In genomic region chr7:141440613-141441012, GRCm38 (mm10) we compare ENCODE assay signal across 10 mouse cellular contexts. TPM values are rescaled to one million over a fixed set of nuclear protein-coding genes. Genes with fewer than 3 reads are reported as not detected.
A peak's percentile ranks its signal among the peaks of the same experiment; 100 is the strongest.
DNase-seq lines count a peak whose midpoint lies in the region; ATAC-seq and TF ChIP-seq lines count a peak whose summit lies in the region.
"Had no signal": no experiment of that assay in that cellular context is flagged by ENCODE, and none has a peak within 500 bp of the region (broad histone marks: within the 10 kb centered on the region; RNA-seq: fewer than 3 reads in every experiment).

No protein-coding gene starts in this region.

- ATAC-seq in forebrain, embryonic 15.5 days (replicated peaks), result no peak
- ATAC-seq in neural tube, embryonic 13.5 days (ENCODE audit: low read depth), result no peak
- no peak for ATAC-seq in heart, embryonic 12.5 days (ENCODE audit: insufficient number of reproducible peaks, low FRiP score)
- no peak for ATAC-seq in erythroid progenitor cell, adult 5-6 weeks (replicated peaks; ENCODE audit: low FRiP score, poor library complexity, severe bottlenecking)
- ATAC-seq: Patski had no signal

- no peak overlapping the region for H3K9ac ChIP-seq in forebrain, embryonic 15.5 days (replicated peaks)
- peak overlapping the region; percentile 26; the same call in 1 of the 2 replicates for H3K9ac ChIP-seq in neural tube, embryonic 13.5 days
- H3K9ac ChIP-seq in heart, embryonic 12.5 days, result no peak overlapping the region
- H3K9ac ChIP-seq: heart, embryonic 15.5 days had no signal

- no peak for TF ChIP-seq POLR2A in cerebellum, adult 2 months (IDR thresholded peaks at IDR 0.05; ENCODE audit: borderline replicate concordance, insufficient read depth, low read length)

- peaks cover 51% of the 10 kb centered on the region for H3K36me3 ChIP-seq in forebrain, embryonic 10.5 days (replicated peaks)
- no peaks in the 10 kb centered on the region for H3K36me3 ChIP-seq in forebrain, embryonic 15.5 days
- no peaks in the 10 kb centered on the region; the same call in 1 of the 2 replicates for H3K36me3 ChIP-seq in neural tube, embryonic 13.5 days
- peaks cover 32% of the 10 kb centered on the region for H3K36me3 ChIP-seq in heart, embryonic 12.5 days

- 0 out of 2 replicates have a peak overlapping the region, but pooled peaks have one; percentile 3 for H3K27ac ChIP-seq in forebrain, embryonic 10.5 days
- H3K27ac ChIP-seq in forebrain, embryonic 15.5 days (replicated peaks), result no peak overlapping the region
- no peak overlapping the region for H3K27ac ChIP-seq in neural tube, embryonic 13.5 days (replicated peaks)
- no peak overlapping the region for H3K27ac ChIP-seq in cerebellum, adult 2 months (ENCODE audit: insufficient read depth, low read length)
- no peak overlapping the region for H3K27ac ChIP-seq in heart, embryonic 12.5 days (ENCODE audit: poor library complexity, severe bottlenecking)
- H3K27ac ChIP-seq: heart, embryonic 15.5 days had no signal

- 39% methylated on average over 6 of the region's 6 CpGs for WGBS in forebrain, embryonic 10.5 days
- WGBS in forebrain, embryonic 15.5 days, result 23% methylated on average over 6 of the region's 6 CpGs
- WGBS in neural tube, embryonic 13.5 days, result 24% methylated on average over 6 of the region's 6 CpGs
- 18% methylated on average over 6 of the region's 6 CpGs for WGBS in cerebellum, adult 2 months
- WGBS in heart, embryonic 12.5 days, result 26% methylated on average over 6 of the region's 6 CpGs

- no peak overlapping the region; the same call in 1 of the 2 replicates for H3K4me3 ChIP-seq in forebrain, embryonic 10.5 days
- no peak overlapping the region for H3K4me3 ChIP-seq in forebrain, embryonic 15.5 days
- H3K4me3 ChIP-seq in neural tube, embryonic 13.5 days, result no peak overlapping the region
- H3K4me3 ChIP-seq in cerebellum, adult 2 months (replicated peaks; ENCODE audit: insufficient read depth, low read depth, low read length), result no peak overlapping the region
- no peak overlapping the region for H3K4me3 ChIP-seq in heart, embryonic 12.5 days
- H3K4me3 ChIP-seq: heart, embryonic 15.5 days had no signal

- H3K27me3 ChIP-seq in forebrain, embryonic 10.5 days (ENCODE audit: poor library complexity, severe bottlenecking), result no peaks in the 10 kb centered on the region
- H3K27me3 ChIP-seq in forebrain, embryonic 15.5 days, result no peaks in the 10 kb centered on the region
- no peaks in the 10 kb centered on the region for H3K27me3 ChIP-seq in neural tube, embryonic 13.5 days
- H3K27me3 ChIP-seq in cerebellum, adult 2 months (ENCODE audit: control insufficient read depth, insufficient read depth, low read length), result no peaks in the 10 kb centered on the region
- no peaks in the 10 kb centered on the region for H3K27me3 ChIP-seq in heart, embryonic 12.5 days (replicated peaks)
- H3K27me3 ChIP-seq: heart, embryonic 15.5 days; Patski had no signal

- H3K4me1 ChIP-seq in forebrain, embryonic 10.5 days, result peaks cover 68% of the 10 kb centered on the region
- H3K4me1 ChIP-seq in forebrain, embryonic 15.5 days, result peaks cover 48% of the 10 kb centered on the region
- peaks cover 58% of the 10 kb centered on the region for H3K4me1 ChIP-seq in neural tube, embryonic 13.5 days (replicated peaks)
- peaks cover 31% of the 10 kb centered on the region for H3K4me1 ChIP-seq in cerebellum, adult 2 months (ENCODE audit: control insufficient read depth, insufficient read depth, low read length)
- H3K4me1 ChIP-seq in heart, embryonic 12.5 days (replicated peaks), result peaks cover 54% of the 10 kb centered on the region

- peak; percentile 80 for TF ChIP-seq CTCF in cerebellum, adult 2 months (IDR thresholded peaks at IDR 0.05; ENCODE audit: borderline replicate concordance, insufficient read depth, low read depth, low read length)

- no peak for DNase-seq in forebrain, embryonic 10.5 days (ENCODE audit: extremely low spot score, low spot score)
- no peak for DNase-seq in neural tube, embryonic 10.5 days (ENCODE audit: extremely low spot score, low spot score)
- peak; percentile 70 to 72 for DNase-seq in cerebellum, adult 2 months
- DNase-seq in lung, postnatal 36 days, result peak; percentile 80

- H3K9me3 ChIP-seq in forebrain, embryonic 10.5 days, result no peaks in the 10 kb centered on the region
- H3K9me3 ChIP-seq in forebrain, embryonic 15.5 days, result no peaks in the 10 kb centered on the region
- no peaks in the 10 kb centered on the region for H3K9me3 ChIP-seq in neural tube, embryonic 13.5 days
- no peaks in the 10 kb centered on the region for H3K9me3 ChIP-seq in heart, embryonic 12.5 days (replicated peaks)
- H3K9me3 ChIP-seq: heart, embryonic 15.5 days had no signal

- H3K4me2 ChIP-seq in forebrain, embryonic 15.5 days (replicated peaks), result no peak overlapping the region
- no peak overlapping the region for H3K4me2 ChIP-seq in neural tube, embryonic 13.5 days
- H3K4me2 ChIP-seq in heart, embryonic 12.5 days, result 0 out of 2 replicates have a peak overlapping the region, but pooled peaks have one; percentile 1
- H3K4me2 ChIP-seq: heart, embryonic 15.5 days had no signal

RNA-seq across cellular contexts. Expression of gene Slc25a22, which starts 2.9 kb away (rescaled TPM):
- 46.8 and 49.6 TPM in 2 replicates for polyA plus RNA-seq in forebrain, embryonic 10.5 days (2016; fragmentation: Nextera tagmentation; extraction: Ambion mirVana)
- 83.1 and 86.3 TPM in 2 replicates for polyA plus RNA-seq in forebrain, embryonic 15.5 days (2015; fragmentation: Nextera tagmentation; extraction: Ambion mirVana)
- polyA plus RNA-seq in neural tube, embryonic 13.5 days (2015; fragmentation: Nextera tagmentation; extraction: Ambion mirVana), result 59.6 and 66.7 TPM in 2 replicates
- 328 and 384 TPM in 2 replicates for polyA plus RNA-seq in cerebellum, adult 2 months (2012; rRNA removed)
- 19.3 and 20.7 TPM in 2 replicates for polyA plus RNA-seq in heart, embryonic 12.5 days (2016; fragmentation: Nextera tagmentation; extraction: Ambion mirVana)
- 28.5 and 37.3 TPM in 2 replicates for total RNA-seq in erythroid progenitor cell, adult 5-6 weeks (2015; ENCODE audit: low replicate concordance)
- total RNA-seq in erythroid progenitor cell, adult 5-6 weeks (2017; ENCODE audit: low replicate concordance), result 1.4 and 7.1 TPM in 2 replicates

RNA-seq across cellular contexts. Expression of gene Pidd1, which starts 3.2 kb away (rescaled TPM):
- polyA plus RNA-seq in forebrain, embryonic 10.5 days (2016; fragmentation: Nextera tagmentation; extraction: Ambion mirVana), result 24.9 and 26.4 TPM in 2 replicates
- polyA plus RNA-seq in forebrain, embryonic 15.5 days (2015; fragmentation: Nextera tagmentation; extraction: Ambion mirVana), result 7.8 and 9.5 TPM in 2 replicates
- 3.8 and 3.9 TPM in 2 replicates for polyA plus RNA-seq in neural tube, embryonic 13.5 days (2015; fragmentation: Nextera tagmentation; extraction: Ambion mirVana)
- polyA plus RNA-seq in cerebellum, adult 2 months (2012; rRNA removed), result 3.2 and 4.4 TPM in 2 replicates
- 12.0 and 14.3 TPM in 2 replicates for polyA plus RNA-seq in heart, embryonic 12.5 days (2016; fragmentation: Nextera tagmentation; extraction: Ambion mirVana)
- total RNA-seq in erythroid progenitor cell, adult 5-6 weeks (2015; ENCODE audit: low replicate concordance), result 34.2 and 34.4 TPM in 2 replicates
- total RNA-seq in erythroid progenitor cell, adult 5-6 weeks (2017; ENCODE audit: low replicate concordance), result 14.0 and 19.1 TPM in 2 replicates

RNA-seq across cellular contexts. Expression of gene Rplp2, which starts 6.6 kb away (rescaled TPM):
- polyA plus RNA-seq in forebrain, embryonic 10.5 days (2016; fragmentation: Nextera tagmentation; extraction: Ambion mirVana), result 1,198 and 1,216 TPM in 2 replicates
- polyA plus RNA-seq in forebrain, embryonic 15.5 days (2015; fragmentation: Nextera tagmentation; extraction: Ambion mirVana), result 820 and 834 TPM in 2 replicates
- 769 and 771 TPM in 2 replicates for polyA plus RNA-seq in neural tube, embryonic 13.5 days (2015; fragmentation: Nextera tagmentation; extraction: Ambion mirVana)
- 481 and 571 TPM in 2 replicates for polyA plus RNA-seq in cerebellum, adult 2 months (2012; rRNA removed)
- 867 and 941 TPM in 2 replicates for polyA plus RNA-seq in heart, embryonic 12.5 days (2016; fragmentation: Nextera tagmentation; extraction: Ambion mirVana)
- total RNA-seq in erythroid progenitor cell, adult 5-6 weeks (2015; ENCODE audit: low replicate concordance), result 970 and 1,246 TPM in 2 replicates
- 1,462 and 2,252 TPM in 2 replicates for total RNA-seq in erythroid progenitor cell, adult 5-6 weeks (2017; ENCODE audit: low replicate concordance)

RNA-seq across cellular contexts. Expression of gene Cend1, which starts 11.3 kb away (rescaled TPM):
- polyA plus RNA-seq in forebrain, embryonic 10.5 days (2016; fragmentation: Nextera tagmentation; extraction: Ambion mirVana), result 7.7 and 8.7 TPM in 2 replicates
- polyA plus RNA-seq in forebrain, embryonic 15.5 days (2015; fragmentation: Nextera tagmentation; extraction: Ambion mirVana), result 47.0 and 50.4 TPM in 2 replicates
- 94.3 and 111 TPM in 2 replicates for polyA plus RNA-seq in neural tube, embryonic 13.5 days (2015; fragmentation: Nextera tagmentation; extraction: Ambion mirVana)
- polyA plus RNA-seq in cerebellum, adult 2 months (2012; rRNA removed), result 375 and 402 TPM in 2 replicates
- 13.9 and 14.6 TPM in 2 replicates for polyA plus RNA-seq in heart, embryonic 12.5 days (2016; fragmentation: Nextera tagmentation; extraction: Ambion mirVana)
- not detected in 2 replicates for total RNA-seq in erythroid progenitor cell, adult 5-6 weeks (2015; ENCODE audit: low replicate concordance)
- not detected in 2 replicates for total RNA-seq in erythroid progenitor cell, adult 5-6 weeks (2017; ENCODE audit: low replicate concordance)

RNA-seq across cellular contexts. Expression of gene Pnpla2, which starts 14.4 kb away (rescaled TPM):
- 15.9 and 18.2 TPM in 2 replicates for polyA plus RNA-seq in forebrain, embryonic 10.5 days (2016; fragmentation: Nextera tagmentation; extraction: Ambion mirVana)
- polyA plus RNA-seq in forebrain, embryonic 15.5 days (2015; fragmentation: Nextera tagmentation; extraction: Ambion mirVana), result 21.5 and 22.0 TPM in 2 replicates
- 17.1 and 17.6 TPM in 2 replicates for polyA plus RNA-seq in neural tube, embryonic 13.5 days (2015; fragmentation: Nextera tagmentation; extraction: Ambion mirVana)
- polyA plus RNA-seq in cerebellum, adult 2 months (2012; rRNA removed), result 46.8 and 51.3 TPM in 2 replicates
- polyA plus RNA-seq in heart, embryonic 12.5 days (2016; fragmentation: Nextera tagmentation; extraction: Ambion mirVana), result 42.3 and 43.3 TPM in 2 replicates
- total RNA-seq in erythroid progenitor cell, adult 5-6 weeks (2015; ENCODE audit: low replicate concordance), result 14.7 and 19.8 TPM in 2 replicates
- 4.2 and 8.3 TPM in 2 replicates for total RNA-seq in erythroid progenitor cell, adult 5-6 weeks (2017; ENCODE audit: low replicate concordance)

Comparison
In these comparisons a context has a peak if more than half of its experiments do, and no peak if none do; other contexts are left out.
1. DNase-seq: peak in cerebellum, adult 2 months (2 of 2) and lung, postnatal 36 days (single experiment); none in forebrain, embryonic 10.5 days (single experiment) and neural tube, embryonic 10.5 days (single experiment).